Mouse (Mus musculus) erythroblast, adult 5-6 weeks (primary cell): ENCODE measurements around the gene Dixdc1. TPM values are rescaled to one million over a fixed set of nuclear protein-coding genes. Genes with fewer than 3 reads are reported as not detected.

Experiments
- ATAC-seq: replicated peaks from 2 replicates; pipeline ENCODE4 v1.8.0; 2016; ENCODE audit warnings: moderate number of reproducible peaks, mild to moderate bottlenecking, moderate TSS enrichment, inconsistent platforms; ENCODE audit not compliant: poor library complexity, low FRiP score, severe bottlenecking
- total RNA-seq, 2 experiments: library from RNA; stranded (forward) in 1 of 2; stranded (reverse) in 1 of 2; fragments of 150-400 nt in 1 of 2; fragments of 200-764, 138-1000 nt in 1 of 2; gene quantifications; 2 replicates each; pipeline versions ENCODE4 v1.2.3 to v1.2.4; 2015 to 2017; ENCODE audit warnings: low replicate concordance in 2 of 2

The Dixdc1 gene
- total RNA-seq, 2 experiments from 2014 or later, result 0.68 TPM; not detected in 1

DNA sequence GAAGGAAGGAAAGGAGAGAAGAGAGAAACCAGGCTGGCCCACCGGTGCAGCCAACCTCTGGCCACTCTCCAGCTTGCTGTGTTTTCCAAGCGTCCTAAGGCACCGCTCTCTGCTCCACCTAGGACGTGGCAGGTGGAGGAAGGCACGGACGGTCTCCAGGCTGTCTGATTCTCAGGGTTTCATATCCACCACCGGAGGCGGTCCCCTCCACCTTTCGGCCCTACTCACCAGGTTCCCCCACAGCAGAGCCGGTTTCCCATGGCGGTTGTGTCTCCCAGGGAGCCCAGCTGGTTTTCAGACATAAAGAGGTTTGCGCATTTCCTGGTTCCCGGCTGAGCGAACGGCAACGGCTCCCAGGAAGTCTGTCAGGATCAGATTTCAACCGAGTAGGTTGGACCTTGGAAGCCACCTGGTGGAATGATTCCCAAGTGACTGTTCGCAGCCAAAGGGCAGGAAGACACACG, 6.9 kb upstream of the Dixdc1 start, which contains the start of gene 2310030G06Rik:
Gene 2310030G06Rik (minus strand): TSS at position 323 of the 464 bp plus-strand sequence.
- ATAC-seq, result no peak

- no peak for ATAC-seq
Observed at GRCm38 (mm10) chr9:50745806-50746205, 6.5 kb upstream of the Dixdc1 start.

GRCm38 (mm10) chr9:50742744-50743143, 3.4 kb upstream of the Dixdc1 start:
- no peak for ATAC-seq

DNA sequence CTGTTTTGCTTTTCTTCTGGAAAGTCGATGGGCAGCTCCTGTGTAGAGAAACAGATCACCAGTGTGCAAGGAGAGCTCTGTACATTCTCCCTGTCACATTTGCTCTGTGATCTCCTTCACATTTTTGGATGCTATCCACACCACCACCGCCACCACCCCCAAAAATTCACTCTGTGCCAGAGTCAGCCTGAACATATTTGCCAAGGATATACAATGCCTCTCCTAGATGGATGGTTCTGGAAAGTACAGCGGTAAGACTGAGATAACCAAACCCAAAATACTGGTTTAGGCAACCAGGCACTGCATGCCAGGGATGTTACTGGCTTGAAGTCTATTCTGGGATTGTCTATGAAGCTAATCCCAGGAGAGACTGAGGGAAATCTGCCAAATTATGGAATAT, 2.9 kb upstream of the Dixdc1 start:
- ATAC-seq, result no peak

DNA sequence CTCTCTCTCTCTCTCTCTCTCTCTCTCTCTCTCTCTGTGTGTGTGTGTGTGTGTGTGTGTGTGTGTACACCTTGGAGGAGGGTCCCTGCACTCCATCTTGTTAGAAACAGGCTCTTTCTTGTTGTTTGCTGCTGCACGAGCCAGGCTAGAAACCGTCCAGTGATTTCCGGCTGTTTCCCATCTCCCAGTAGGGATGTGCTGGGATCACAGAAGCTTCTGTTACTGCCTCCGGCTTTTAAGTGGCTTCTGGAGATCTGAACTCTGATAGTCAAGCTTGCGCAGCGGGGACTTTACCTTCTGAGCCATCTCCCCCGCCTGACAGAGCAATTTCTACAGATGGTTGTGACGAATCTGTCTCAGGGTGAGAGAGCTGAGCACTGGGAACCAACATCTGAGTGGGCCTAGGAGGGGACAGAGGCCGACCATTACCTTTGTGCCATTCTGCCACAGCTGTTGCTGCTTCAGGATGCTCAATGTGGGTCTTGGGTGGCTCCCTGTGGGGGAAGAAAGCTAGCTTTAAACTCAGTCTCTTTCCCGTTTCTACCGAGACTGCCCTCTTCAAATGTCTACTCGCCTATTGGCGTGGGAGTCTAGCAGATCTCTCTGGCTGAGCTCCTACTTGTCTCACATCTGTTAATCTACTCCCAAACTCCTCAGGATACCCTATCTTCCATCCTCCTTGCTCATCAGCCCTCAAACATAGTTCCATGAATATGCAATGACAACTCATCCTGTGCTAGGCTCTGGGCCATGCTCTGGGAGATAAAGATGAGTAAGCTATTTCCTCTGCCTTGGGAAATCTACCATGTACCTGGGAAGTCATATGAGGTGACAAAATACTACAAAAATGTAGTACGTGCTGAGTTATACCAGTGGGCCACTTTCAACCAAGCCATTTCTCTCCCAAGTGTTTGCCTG, 1.8 kb upstream of the Dixdc1 start:
- ATAC-seq, result no peak

- ATAC-seq, result no peak
Observed at GRCm38 (mm10) chr9:50734989-50735388, 4.3 kb downstream of the Dixdc1 start.

DNA sequence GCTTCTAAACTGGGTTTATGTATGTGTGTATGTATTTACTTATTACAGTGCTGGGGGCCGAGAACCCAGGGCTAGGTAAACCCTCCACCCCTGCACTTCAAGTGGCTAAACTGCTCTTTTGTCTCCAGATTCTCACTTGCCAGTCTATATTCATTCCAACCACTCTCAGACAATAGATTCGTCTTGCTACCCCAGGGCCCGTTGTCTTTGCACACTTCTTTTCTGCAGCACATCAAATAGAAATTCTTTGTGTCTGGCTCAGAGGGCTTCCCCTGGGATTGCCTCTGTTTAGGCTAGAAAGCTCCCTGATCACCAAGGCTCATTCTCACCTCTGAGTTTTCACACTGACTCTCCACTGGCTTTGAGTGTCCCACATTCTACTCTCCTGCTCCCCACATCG, 6.8 kb downstream of the Dixdc1 start:
- ATAC-seq, result no peak

DNA sequence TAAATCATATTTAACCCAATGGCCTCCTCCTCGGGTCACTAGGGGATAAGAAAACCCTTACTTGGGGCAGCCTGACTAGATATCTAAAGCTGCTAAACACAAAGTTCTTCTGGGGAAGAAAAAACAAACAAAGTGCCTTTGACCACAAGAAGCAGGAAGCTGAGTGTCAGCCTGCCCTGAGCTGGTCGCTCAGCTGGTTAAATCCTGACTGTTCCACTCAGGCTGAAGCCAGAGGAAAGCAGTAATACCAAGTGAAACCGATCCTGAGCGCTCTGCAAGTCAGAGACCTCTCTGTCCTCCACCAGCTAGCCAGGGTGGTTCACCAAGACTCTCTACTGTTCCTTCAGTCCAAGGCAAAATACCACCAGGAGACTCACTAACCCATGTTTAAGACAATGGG, 9.7 kb downstream of the Dixdc1 start:
- no peak for ATAC-seq

GRCm38 (mm10) chr9:50727925-50728651, 11.2 kb downstream of the Dixdc1 start:
- ATAC-seq, result no peak

DNA sequence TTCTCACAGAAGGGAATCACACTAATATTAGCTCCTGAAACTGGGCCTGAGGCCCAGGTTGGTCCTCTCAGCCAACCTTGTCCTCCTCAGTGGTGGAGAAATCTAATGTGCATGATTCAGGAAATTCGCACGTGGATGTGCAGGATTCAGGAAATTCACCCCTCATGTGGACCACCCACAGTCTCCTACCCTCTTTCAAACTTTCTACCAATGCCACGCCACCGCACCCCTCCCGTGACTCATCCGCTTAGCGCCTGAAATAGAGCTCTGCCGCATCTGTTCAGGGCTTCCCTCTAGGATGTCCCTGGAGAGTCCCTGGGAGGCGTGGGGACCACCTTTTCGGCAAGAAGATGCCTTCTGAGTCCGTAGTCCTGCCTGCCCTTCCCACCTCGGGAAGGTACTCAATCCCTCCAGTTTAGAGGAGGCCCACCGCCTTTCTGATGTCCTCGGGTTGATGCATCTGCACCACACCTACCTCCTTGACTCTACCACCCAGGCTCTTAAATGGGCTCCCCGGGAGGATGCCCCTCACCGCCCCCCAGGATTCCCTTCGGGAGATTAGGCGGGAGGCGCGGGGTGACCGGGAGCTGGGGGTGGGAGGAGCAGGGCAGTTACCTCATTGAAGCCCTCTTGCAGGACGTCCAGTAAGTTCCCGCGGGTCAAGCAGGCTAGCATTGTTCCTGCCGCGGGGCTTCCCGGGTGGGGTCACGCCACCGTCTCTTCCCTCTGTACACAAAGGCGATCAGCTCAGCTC, 12.0 kb downstream of the Dixdc1 start:
- ATAC-seq, result no peak

- ATAC-seq, result no peak
Observed at GRCm38 (mm10) chr9:50725921-50726590, 13.3 kb downstream of the Dixdc1 start.

DNA sequence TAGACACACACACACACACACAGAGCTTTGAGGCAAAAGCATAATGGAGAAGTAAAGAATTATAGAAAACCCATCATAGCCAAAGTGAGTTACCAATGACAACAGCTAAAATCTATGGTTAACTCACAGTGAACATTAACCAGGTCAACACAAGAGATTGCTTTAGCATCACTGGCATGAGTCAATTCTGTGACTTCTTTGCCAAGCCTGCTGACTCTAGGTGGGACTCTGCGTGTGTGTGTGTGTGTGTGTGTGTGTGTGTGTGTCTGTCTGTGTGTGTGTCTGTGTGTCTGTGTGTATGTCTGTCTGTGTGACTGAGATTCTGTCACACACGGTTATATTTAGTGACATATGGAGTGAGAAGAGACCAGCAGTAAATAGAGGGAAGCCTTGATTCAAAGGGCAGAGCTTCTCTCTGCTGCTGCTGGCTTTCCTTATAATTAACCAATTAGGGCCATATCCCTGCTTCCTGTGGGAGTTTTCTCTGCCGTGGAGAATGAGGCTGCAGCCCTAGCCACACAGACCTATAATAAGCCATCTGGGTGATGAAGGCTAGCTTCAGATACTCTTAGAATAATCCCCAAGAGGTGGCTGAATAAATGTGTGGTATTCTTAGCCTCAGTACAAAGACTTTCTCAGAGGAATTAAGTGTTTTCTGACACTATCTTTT, 14.5 kb downstream of the Dixdc1 start:
- ATAC-seq, result no peak

GRCm38 (mm10) chr9:50724147-50724546, 15.2 kb downstream of the Dixdc1 start:
- ATAC-seq, result no peak

GRCm38 (mm10) chr9:50723406-50723805, 15.9 kb downstream of the Dixdc1 start:
- ATAC-seq, result no peak

- ATAC-seq, result no peak
Observed at GRCm38 (mm10) chr9:50722451-50722911, 16.8 kb downstream of the Dixdc1 start.

- ATAC-seq, result no peak
Observed at GRCm38 (mm10) chr9:50721061-50721460, 18.3 kb downstream of the Dixdc1 start.

DNA sequence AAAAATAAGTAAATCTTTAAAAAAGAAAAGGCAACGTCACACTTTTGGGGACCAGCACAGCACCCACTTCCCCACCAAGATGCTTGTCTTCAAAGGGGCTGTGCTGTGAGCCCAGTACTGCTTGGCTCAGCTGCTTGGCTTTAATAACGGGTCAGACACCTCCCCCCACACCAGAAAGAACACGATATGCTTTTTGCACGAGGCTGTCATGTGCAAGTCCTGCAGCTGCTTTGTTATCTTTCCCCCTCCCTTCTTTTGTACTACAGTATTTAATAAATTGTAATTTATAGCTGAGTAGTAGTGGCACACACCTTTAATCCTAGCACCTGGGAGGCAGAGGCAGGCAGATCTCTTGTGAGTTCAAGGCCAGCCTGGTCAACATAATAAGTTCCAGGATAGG, 20.4 kb downstream of the Dixdc1 start:
- ATAC-seq, result no peak

- no peak for ATAC-seq
Observed at GRCm38 (mm10) chr9:50714188-50714587, 25.1 kb downstream of the Dixdc1 start.

DNA sequence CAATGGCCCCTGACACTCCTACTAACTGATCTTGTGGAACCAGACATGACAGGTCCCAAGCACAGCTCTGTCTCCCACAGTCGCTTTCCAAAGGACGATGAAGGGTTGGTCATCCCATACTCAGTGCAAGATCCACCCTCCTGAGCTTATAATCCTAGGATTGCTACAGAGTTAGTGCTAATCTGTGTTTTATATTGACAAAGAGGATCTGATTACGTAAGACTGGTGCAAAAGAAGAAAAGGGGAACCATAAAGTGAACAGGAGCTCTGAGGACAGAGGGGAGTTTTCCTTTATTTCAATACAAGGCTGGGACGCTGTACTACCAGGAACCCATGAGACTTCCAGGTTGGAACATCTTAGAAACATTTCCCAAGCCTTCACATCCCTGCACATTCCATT, 28.0 kb downstream of the Dixdc1 start:
- no peak for ATAC-seq
